Mouse (Mus musculus): ENCODE data around the gene Adat1. TPM values are rescaled to one million over a fixed set of nuclear protein-coding genes. Genes with fewer than 3 reads are reported as not detected.

The Adat1 gene
- polyA plus RNA-seq, 1 experiment from 2014 or later, result 8.0 TPM

GRCm38 (mm10) chr8:112004754-112005153 lies 12.7 kb upstream of the Adat1 start:
- no peak overlapping the region for H3K27ac ChIP-seq (replicated peaks)
- ATAC-seq (ENCODE audit: low FRiP score, low read depth), result no peak
- no peak overlapping the region for H3K9ac ChIP-seq
- H3K27me3 ChIP-seq, result no peaks in the 10 kb centered on the region
- no peak overlapping the region for H3K4me3 ChIP-seq
- H3K4me1 ChIP-seq (replicated peaks), result peaks cover 3% of the 10 kb centered on the region; the same call in 1 of the 2 replicates
- H3K36me3 ChIP-seq, result peaks cover 57% of the 10 kb centered on the region
- H3K4me2 ChIP-seq, result no peak overlapping the region
- no peaks in the 10 kb centered on the region for H3K9me3 ChIP-seq

DNA sequence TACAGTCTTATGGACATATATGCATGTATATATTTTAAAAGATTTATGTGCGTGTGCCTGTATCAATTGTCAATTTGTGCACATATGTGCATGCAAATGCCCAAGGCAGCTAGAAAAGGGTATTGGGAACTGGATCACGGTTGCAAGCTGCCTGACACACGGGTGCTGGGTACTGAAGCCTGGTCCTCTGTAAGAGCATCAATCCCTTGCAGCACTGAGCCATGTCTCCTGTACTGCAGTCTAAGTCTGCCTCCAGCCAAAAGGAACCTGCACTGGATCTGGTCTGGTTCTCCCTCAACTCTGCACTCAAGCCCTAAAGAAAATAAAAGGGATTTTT lies 569 bp upstream of the Adat1 start:
- peak overlapping the region; percentile 89; the same call in 1 of the 2 replicates for H3K4me3 ChIP-seq
- H3K9me3 ChIP-seq, result no peaks in the 10 kb centered on the region
- H3K4me2 ChIP-seq, result peak overlapping the region; percentile 85
- H3K36me3 ChIP-seq, result peaks cover 48% of the 10 kb centered on the region
- H3K27me3 ChIP-seq, result no peaks in the 10 kb centered on the region
- H3K27ac ChIP-seq (replicated peaks), result no peak overlapping the region
- 71% methylated on average over 3 of the region's 3 CpGs for WGBS
- no peak overlapping the region for H3K9ac ChIP-seq
- ATAC-seq (ENCODE audit: low FRiP score, low read depth), result no peak
- peaks cover 8% of the 10 kb centered on the region for H3K4me1 ChIP-seq (replicated peaks)

- Histone ChIP-seq H3K27me3 (no peaks in the 10 kb centered on the region), H3K4me3 (peak overlapping the region; percentile 89), H3K4me1 (replicated peaks) (peaks cover 8% of the 10 kb centered on the region), H3K4me2 (peak overlapping the region; percentile 85), H3K9ac (peak overlapping the region; percentile 88), H3K36me3 (peaks cover 41% of the 10 kb centered on the region), H3K9me3 (no peaks in the 10 kb centered on the region), H3K27ac (replicated peaks) (no peak overlapping the region)
- ATAC-seq (ENCODE audit: low FRiP score, low read depth), result no peak
- WGBS, result 63% methylated on average over 8 of the region's 8 CpGs
These were observed 824 bp downstream of the Adat1 start for GRCm38 (mm10) chr8:111991278-111991677.

DNA sequence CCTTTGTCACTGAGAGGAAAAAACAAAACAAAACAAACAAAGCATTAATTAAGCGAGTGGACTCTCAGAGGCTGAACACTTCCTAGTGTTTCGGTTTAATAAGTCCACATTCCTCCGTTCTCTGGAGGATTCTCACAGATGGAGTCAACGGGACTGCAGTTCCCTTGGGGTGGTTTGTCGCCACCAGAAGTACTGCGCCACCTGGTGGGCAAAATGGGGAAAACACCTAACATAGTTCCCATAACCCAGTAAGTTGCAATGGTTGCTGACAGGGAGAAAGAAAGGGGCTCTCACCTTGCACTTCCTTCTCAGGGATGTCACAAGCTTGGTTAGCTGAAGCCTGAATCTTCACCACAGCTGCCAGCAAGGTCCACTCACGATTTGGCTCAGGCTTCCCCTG lies 2.2 kb downstream of the Adat1 start:
- Histone ChIP-seq H3K4me1 (replicated peaks) (peaks cover 8% of the 10 kb centered on the region), H3K27me3 (no peaks in the 10 kb centered on the region), H3K9ac (no peak overlapping the region), H3K27ac (replicated peaks) (no peak overlapping the region), H3K36me3 (peaks cover 34% of the 10 kb centered on the region), H3K4me3 (no peak overlapping the region), H3K4me2 (no peak overlapping the region), H3K9me3 (no peaks in the 10 kb centered on the region)
- 12% methylated on average over 7 of the region's 7 CpGs for WGBS
- no peak for ATAC-seq (ENCODE audit: low FRiP score, low read depth)

GRCm38 (mm10) chr8:111984511-111984910 lies 7.6 kb downstream of the Adat1 start:
- H3K4me1 ChIP-seq (replicated peaks), result no peaks in the 10 kb centered on the region
- no peak overlapping the region for H3K9ac ChIP-seq
- H3K4me2 ChIP-seq, result no peak overlapping the region
- H3K27ac ChIP-seq (replicated peaks), result no peak overlapping the region
- peaks cover 17% of the 10 kb centered on the region for H3K36me3 ChIP-seq
- ATAC-seq (ENCODE audit: low FRiP score, low read depth), result no peak
- WGBS, result 88% methylated on average over 10 of the region's 10 CpGs
- H3K9me3 ChIP-seq, result no peaks in the 10 kb centered on the region
- no peak overlapping the region for H3K4me3 ChIP-seq
- no peaks in the 10 kb centered on the region for H3K27me3 ChIP-seq

DNA sequence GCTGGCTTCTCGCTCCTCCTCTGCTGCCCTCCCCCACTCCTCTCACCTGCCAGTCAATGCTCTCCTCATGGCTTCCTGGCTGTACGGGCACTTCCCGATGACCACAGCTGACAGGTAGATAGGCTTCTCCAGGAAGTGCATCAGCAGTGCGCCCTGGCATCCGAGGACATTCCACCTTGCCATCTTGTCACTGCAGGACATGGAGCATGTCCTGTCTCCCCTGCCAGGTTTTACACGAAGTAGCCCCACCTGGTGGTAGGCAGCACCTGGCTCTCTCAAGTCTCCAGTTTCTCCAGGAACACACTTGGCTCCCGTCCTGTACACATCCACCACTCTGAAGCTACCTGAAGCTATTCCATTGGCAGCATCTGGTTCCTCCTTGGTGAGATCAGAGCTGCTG lies 10.0 kb downstream of the Adat1 start:
- H3K27ac ChIP-seq (replicated peaks), result no peak overlapping the region
- 76% methylated on average over 7 of the region's 7 CpGs for WGBS
- no peaks in the 10 kb centered on the region for H3K9me3 ChIP-seq
- no peak for ATAC-seq (ENCODE audit: low FRiP score, low read depth)
- no peak overlapping the region for H3K4me2 ChIP-seq
- H3K4me1 ChIP-seq (replicated peaks), result no peaks in the 10 kb centered on the region
- no peaks in the 10 kb centered on the region for H3K27me3 ChIP-seq
- H3K4me3 ChIP-seq, result no peak overlapping the region
- peaks cover 12% of the 10 kb centered on the region for H3K36me3 ChIP-seq
- no peak overlapping the region for H3K9ac ChIP-seq

- Histone ChIP-seq H3K4me1 (replicated peaks) (no peaks in the 10 kb centered on the region), H3K9ac (no peak overlapping the region), H3K4me3 (no peak overlapping the region), H3K27me3 (no peaks in the 10 kb centered on the region), H3K9me3 (no peaks in the 10 kb centered on the region), H3K4me2 (no peak overlapping the region), H3K27ac (replicated peaks) (no peak overlapping the region), H3K36me3 (0 out of 2 replicates have a peak, but pooled peaks cover 3% of the 10 kb centered on the region)
- WGBS, result 70% methylated on average over 10 of the region's 10 CpGs
- ATAC-seq (ENCODE audit: low FRiP score, low read depth), result no peak
These were observed 14.0 kb downstream of the Adat1 start for GRCm38 (mm10) chr8:111978147-111978546.

DNA sequence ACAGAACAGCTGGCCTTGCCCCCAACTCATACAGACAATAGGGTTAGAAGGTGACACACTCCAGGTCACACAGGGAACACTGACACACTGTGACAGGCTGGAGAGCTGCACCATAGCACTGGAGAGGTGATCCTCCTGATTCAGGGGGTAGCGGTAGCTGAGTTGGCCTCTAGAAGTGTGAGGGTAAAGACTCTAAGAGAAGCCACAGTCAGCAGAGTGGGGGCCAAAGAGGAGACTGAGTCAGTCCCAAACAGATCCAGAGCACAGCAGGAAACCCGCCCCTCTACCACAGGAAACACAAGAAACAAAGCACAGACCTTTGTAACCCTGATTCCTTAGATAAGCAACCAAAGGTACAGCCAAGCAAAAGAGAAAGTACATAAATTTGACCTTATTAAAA lies 15.8 kb downstream of the Adat1 start:
- no peaks in the 10 kb centered on the region for H3K27me3 ChIP-seq
- no peak for ATAC-seq (ENCODE audit: low FRiP score, low read depth)
- H3K4me3 ChIP-seq, result no peak overlapping the region
- no peak overlapping the region for H3K27ac ChIP-seq (replicated peaks)
- no peak overlapping the region for H3K4me2 ChIP-seq
- no peak overlapping the region for H3K9ac ChIP-seq
- 84% methylated on average over 2 of the region's 2 CpGs for WGBS
- no peaks in the 10 kb centered on the region for H3K4me1 ChIP-seq (replicated peaks)
- H3K9me3 ChIP-seq, result no peaks in the 10 kb centered on the region
- H3K36me3 ChIP-seq, result 0 out of 2 replicates have a peak, but pooled peaks cover 3% of the 10 kb centered on the region

- no peaks in the 10 kb centered on the region for H3K9me3 ChIP-seq
- no peak overlapping the region for H3K4me2 ChIP-seq
- H3K9ac ChIP-seq, result no peak overlapping the region
- 90% methylated on average over 2 of the region's 2 CpGs for WGBS
- no peaks in the 10 kb centered on the region for H3K4me1 ChIP-seq (replicated peaks)
- no peak overlapping the region for H3K27ac ChIP-seq (replicated peaks)
- H3K36me3 ChIP-seq, result 0 out of 2 replicates have a peak, but pooled peaks cover 3% of the 10 kb centered on the region
- H3K27me3 ChIP-seq, result no peaks in the 10 kb centered on the region
- no peak for ATAC-seq (ENCODE audit: low FRiP score, low read depth)
- no peak overlapping the region for H3K4me3 ChIP-seq
These were observed 16.4 kb downstream of the Adat1 start for GRCm38 (mm10) chr8:111975706-111976105.

DNA sequence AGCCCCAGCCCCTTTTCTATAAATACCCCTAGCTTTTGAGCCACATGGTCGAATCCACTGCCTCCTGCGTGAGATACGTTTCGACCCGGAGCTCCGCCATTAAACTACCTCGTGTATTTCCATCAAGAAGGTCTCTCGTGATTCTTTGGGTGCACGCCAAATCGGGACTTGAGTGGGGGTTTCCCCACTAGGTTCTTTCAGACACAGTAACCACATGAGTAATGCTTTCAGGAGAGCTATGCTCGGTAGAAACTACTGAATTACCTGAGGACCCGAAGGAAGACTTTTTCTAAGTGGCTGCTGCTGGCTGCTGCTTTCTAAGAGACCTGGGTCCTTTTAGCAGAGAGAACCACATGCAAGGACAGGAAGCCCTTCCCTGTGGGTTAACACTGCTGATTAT lies 18.0 kb downstream of the Adat1 start:
- WGBS, result 96% methylated on average over 12 of the region's 12 CpGs
- Histone ChIP-seq H3K27ac (replicated peaks) (no peak overlapping the region), H3K4me2 (no peak overlapping the region), H3K36me3 (0 out of 2 replicates have a peak, but pooled peaks cover 3% of the 10 kb centered on the region), H3K9me3 (no peaks in the 10 kb centered on the region), H3K27me3 (no peaks in the 10 kb centered on the region), H3K4me1 (replicated peaks) (no peaks in the 10 kb centered on the region), H3K4me3 (no peak overlapping the region), H3K9ac (no peak overlapping the region)
- no peak for ATAC-seq (ENCODE audit: low FRiP score, low read depth)

- H3K36me3 ChIP-seq, result no peaks in the 10 kb centered on the region
- no peak overlapping the region for H3K4me2 ChIP-seq
- H3K27ac ChIP-seq (replicated peaks), result no peak overlapping the region
- no peak overlapping the region for H3K9ac ChIP-seq
- 39% methylated on average over 5 of the region's 5 CpGs for WGBS
- no peak overlapping the region for H3K4me3 ChIP-seq
- ATAC-seq (ENCODE audit: low FRiP score, low read depth), result no peak
- H3K4me1 ChIP-seq (replicated peaks), result no peaks in the 10 kb centered on the region
- H3K9me3 ChIP-seq, result no peaks in the 10 kb centered on the region
- H3K27me3 ChIP-seq, result no peaks in the 10 kb centered on the region
These were observed 23.1 kb downstream of the Adat1 start for GRCm38 (mm10) chr8:111968991-111969390.

DNA sequence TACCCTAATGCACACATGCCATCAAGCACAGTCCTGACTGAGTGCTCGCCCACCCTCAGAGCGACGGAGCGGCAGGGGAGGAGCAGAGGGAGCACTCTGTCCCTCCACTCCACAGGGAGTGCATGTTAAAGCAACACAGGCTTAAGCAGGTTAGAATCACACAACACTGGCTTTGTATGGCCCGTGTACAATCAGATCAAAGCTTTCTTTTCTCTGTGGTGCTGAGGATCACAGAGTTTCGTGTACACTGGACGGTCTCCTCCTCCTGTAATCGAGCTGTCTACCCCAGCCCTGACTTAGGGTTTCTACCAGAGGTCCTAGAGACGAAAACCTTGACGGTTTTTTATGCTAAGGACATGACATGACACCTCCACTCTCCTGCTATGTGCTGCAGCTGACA lies 23.6 kb downstream of the Adat1 start:
- WGBS, result 87% methylated on average over 10 of the region's 10 CpGs
- no peaks in the 10 kb centered on the region for H3K9me3 ChIP-seq
- H3K27me3 ChIP-seq, result no peaks in the 10 kb centered on the region
- H3K9ac ChIP-seq, result no peak overlapping the region
- no peak for ATAC-seq (ENCODE audit: low FRiP score, low read depth)
- no peak overlapping the region for H3K4me2 ChIP-seq
- H3K4me3 ChIP-seq, result no peak overlapping the region
- no peaks in the 10 kb centered on the region for H3K36me3 ChIP-seq
- H3K27ac ChIP-seq (replicated peaks), result no peak overlapping the region
- no peaks in the 10 kb centered on the region for H3K4me1 ChIP-seq (replicated peaks)

DNA sequence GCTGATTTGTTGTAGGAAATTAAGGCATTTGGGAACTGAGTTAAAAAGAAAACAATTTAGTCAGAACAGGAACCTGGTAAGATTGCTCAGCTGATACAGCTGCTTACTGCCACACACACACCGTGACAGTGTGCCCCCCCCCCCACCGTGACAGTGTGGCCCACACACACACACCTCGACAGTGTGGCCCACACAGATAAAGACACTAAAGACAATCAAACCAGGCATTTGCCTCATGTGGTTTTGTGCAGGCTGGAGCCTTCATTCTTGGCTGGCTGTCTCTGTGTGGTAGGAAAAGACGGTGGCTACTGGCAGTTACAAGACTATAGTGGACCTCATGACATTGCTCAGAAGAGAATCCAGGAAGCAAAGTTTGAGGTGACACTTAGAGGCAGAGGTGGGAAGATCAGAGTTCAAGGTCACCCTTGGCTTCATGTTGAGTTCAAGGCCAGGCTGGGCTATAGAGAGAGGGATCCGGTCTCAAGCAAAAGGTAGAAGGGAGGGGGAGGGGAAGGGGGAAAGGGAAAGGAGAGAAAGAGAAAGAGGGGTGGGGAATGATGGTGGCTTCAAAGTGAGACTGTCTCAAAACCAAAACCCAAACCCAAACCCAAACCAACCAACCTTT lies 24.7 kb downstream of the Adat1 start:
- no peak overlapping the region for H3K27ac ChIP-seq (replicated peaks)
- H3K4me2 ChIP-seq, result no peak overlapping the region
- no peaks in the 10 kb centered on the region for H3K4me1 ChIP-seq (replicated peaks)
- ATAC-seq (ENCODE audit: low FRiP score, low read depth), result no peak
- no peaks in the 10 kb centered on the region for H3K36me3 ChIP-seq
- WGBS, result 86% methylated on average over 5 of the region's 5 CpGs
- no peaks in the 10 kb centered on the region for H3K9me3 ChIP-seq
- no peak overlapping the region for H3K4me3 ChIP-seq
- H3K9ac ChIP-seq, result no peak overlapping the region
- H3K27me3 ChIP-seq, result no peaks in the 10 kb centered on the region
